Mouse (Mus musculus) forebrain, embryonic 12.5 days (tissue): ENCODE data around the gene Htr1b. TPM values are rescaled to one million over a fixed set of nuclear protein-coding genes. Genes with fewer than 3 reads are reported as not detected.
A peak's percentile ranks its signal among the peaks of the same experiment; 100 is the strongest.

ENCODE experiments used
- ATAC-seq: fragments of 200-750 bp; cut with Nextera tagmentation; 2 replicates; pipeline ENCODE4 v1.8.0; 2017; ENCODE audit warnings: moderate TSS enrichment; ENCODE audit not compliant: low FRiP score
- H3K27ac ChIP-seq: fragments of 300-500 bp; sonication (generic); 2 replicates; pipeline ENCODE4 v1.5.1; 2016; ENCODE audit warnings: mild to moderate bottlenecking
- H3K27me3 ChIP-seq: fragments of 300-500 bp; sonication (generic); 2 replicates; pipeline ENCODE4 v1.6.1; 2016; ENCODE audit warnings: mild to moderate bottlenecking
- H3K36me3 ChIP-seq: fragments of 300-500 bp; sonication (generic); replicated peaks from 2 replicates; pipeline ENCODE4 v1.6.1; 2016; ENCODE audit warnings: mild to moderate bottlenecking
- H3K4me1 ChIP-seq: fragments of 300-500 bp; sonication (generic); 2 replicates; pipeline ENCODE4 v1.6.1; 2016
- H3K4me2 ChIP-seq: fragments of 300-500 bp; sonication (generic); 2 replicates; pipeline ENCODE4 v1.6.1; 2016; ENCODE audit warnings: mild to moderate bottlenecking, moderate library complexity
- H3K4me3 ChIP-seq: fragments of 300-500 bp; sonication (generic); replicated peaks from 2 replicates; pipeline ENCODE4 v1.5.1; 2016; ENCODE audit warnings: mild to moderate bottlenecking
- H3K9ac ChIP-seq: fragments of 300-500 bp; sonication (generic); 2 replicates; pipeline ENCODE4 v1.6.1; 2016; ENCODE audit warnings: mild to moderate bottlenecking
- H3K9me3 ChIP-seq: fragments of 300-500 bp; sonication (generic); 2 replicates; pipeline ENCODE4 v1.6.1; 2016
- WGBS: fragments of 180-500 bp; shearing (Covaris S2); methylation state at CpG from one replicate; pipeline ENCODE4 v1.1.7; 2016; 5-methylcytosine and 5-hydroxymethylcytosine counted together
- polyA plus RNA-seq: library from polyadenylated mRNA; unstranded; fragments of >200 nt; fragmentation: Nextera tagmentation; extraction: Ambion mirVana; gene quantifications from 2 replicates; pipeline ENCODE4 v1.2.1, GENCODE M21; 2016

Gene Htr1b
- polyA plus RNA-seq, result 0.44 and 0.54 TPM in 2 replicates

DNA sequence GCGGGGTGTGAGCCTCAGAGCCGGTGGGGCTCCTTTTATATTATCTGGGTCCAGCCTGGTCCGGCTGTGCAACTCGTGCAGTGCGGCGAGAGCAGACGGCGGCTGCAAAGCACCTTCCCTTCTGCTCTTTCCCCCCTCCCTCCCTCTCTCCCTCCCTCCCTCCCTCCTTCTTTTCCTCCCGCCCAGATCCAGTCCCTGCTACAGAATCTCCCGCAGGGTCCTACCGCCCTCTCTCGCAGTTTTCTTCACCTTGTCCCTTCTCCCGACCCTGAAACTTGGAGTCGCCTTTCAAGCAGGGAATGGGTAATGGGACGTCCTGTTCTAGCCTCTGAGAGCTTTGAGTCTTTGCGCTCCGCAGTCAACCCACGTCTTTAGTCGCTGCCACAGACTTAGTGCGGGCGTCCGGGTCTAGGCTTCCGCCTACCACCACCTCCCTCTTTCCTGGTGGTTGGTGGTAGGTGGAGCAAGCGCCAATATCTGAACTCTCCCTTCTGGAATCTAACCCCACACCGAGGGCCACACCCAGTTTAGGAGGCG is at the start of gene Htr1b:
Gene Htr1b, minus strand, starts transcription at position 392 of the 537 bp plus-strand sequence.
- Histone ChIP-seq H3K27ac (no peak within 1 kb of the TSS), H3K4me3 (peak within 1 kb of the TSS; percentile 71), H3K9ac (peak within 1 kb of the TSS; percentile 63), H3K36me3 (no peaks in the 10 kb centered on the region), H3K27me3 (peaks cover 55% of the 10 kb centered on the region), H3K4me1 (peaks cover 26% of the 10 kb centered on the region), H3K9me3 (no peaks in the 10 kb centered on the region), H3K4me2 (peak within 1 kb of the TSS; percentile 100)
- peak; percentile 81 for ATAC-seq
- under 1% methylated on average over 23 of the region's 26 CpGs for WGBS

DNA sequence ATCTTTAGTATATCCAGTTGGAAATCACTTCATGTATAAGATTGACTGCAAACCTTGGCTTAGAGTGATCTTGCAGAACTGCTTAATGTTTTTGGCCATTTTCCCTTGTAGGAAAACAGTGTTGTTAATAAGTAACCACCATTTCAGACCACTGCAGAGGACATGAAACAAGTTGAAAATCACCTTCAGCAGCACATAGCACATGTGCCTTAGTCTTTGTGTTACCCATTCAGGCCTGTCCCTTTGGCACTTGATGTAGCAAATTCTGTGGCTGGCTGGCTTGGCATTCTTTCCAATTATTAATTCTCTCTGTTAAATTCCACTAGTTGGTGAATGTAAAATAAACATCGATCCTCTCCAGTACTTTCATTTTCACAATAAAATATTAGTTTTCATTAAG is 43.1 kb upstream of the Htr1b start:
- no peak for ATAC-seq
- no peaks in the 10 kb centered on the region for H3K9me3 ChIP-seq
- no peak overlapping the region for H3K27ac ChIP-seq
- H3K4me3 ChIP-seq, result no peak overlapping the region
- 100% methylated on average over 1 of the region's 1 CpGs for WGBS
- no peak overlapping the region for H3K4me2 ChIP-seq
- H3K36me3 ChIP-seq, result no peaks in the 10 kb centered on the region
- no peaks in the 10 kb centered on the region for H3K4me1 ChIP-seq
- H3K27me3 ChIP-seq, result no peaks in the 10 kb centered on the region
- H3K9ac ChIP-seq, result no peak overlapping the region

GRCm38 (mm10) chr9:81637486-81637885 is 3.9 kb upstream of the Htr1b start:
- Histone ChIP-seq H3K4me1 (peaks cover 16% of the 10 kb centered on the region), H3K27ac (no peak overlapping the region), H3K4me3 (no peak overlapping the region), H3K36me3 (no peaks in the 10 kb centered on the region), H3K9ac (no peak overlapping the region), H3K9me3 (no peaks in the 10 kb centered on the region), H3K27me3 (peaks cover 34% of the 10 kb centered on the region), H3K4me2 (no peak overlapping the region)
- 91% methylated on average over 1 of the region's 1 CpGs for WGBS
- no peak for ATAC-seq

DNA sequence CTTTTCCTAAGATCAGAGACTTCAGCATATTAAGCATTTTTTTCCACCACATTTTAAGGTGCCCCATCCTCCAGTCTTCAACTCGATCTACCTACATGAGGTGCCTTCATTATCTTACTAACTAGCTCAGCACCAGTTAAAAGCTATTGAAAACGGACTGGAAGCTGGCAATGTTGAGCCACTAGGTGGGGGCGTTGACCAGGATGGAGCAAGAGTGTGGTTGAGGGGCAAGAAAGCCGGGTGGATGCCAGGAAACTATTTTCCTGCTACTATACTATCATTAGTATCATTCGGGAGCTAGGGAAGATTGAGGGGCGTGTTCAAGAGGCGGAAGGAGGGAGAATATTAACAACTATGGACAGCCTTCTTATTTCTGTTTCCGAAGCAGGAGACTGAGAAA is 1.5 kb upstream of the Htr1b start:
- H3K27me3 ChIP-seq, result peaks cover 55% of the 10 kb centered on the region
- ATAC-seq, result no peak
- H3K4me2 ChIP-seq, result peak overlapping the region; percentile 17; the same call in 1 of the 2 replicates
- WGBS, result 11% methylated on average over 8 of the region's 8 CpGs
- no peak overlapping the region for H3K27ac ChIP-seq
- H3K9me3 ChIP-seq, result no peaks in the 10 kb centered on the region
- no peak overlapping the region for H3K4me3 ChIP-seq
- peaks cover 26% of the 10 kb centered on the region for H3K4me1 ChIP-seq
- H3K36me3 ChIP-seq, result no peaks in the 10 kb centered on the region
- H3K9ac ChIP-seq, result no peak overlapping the region

DNA sequence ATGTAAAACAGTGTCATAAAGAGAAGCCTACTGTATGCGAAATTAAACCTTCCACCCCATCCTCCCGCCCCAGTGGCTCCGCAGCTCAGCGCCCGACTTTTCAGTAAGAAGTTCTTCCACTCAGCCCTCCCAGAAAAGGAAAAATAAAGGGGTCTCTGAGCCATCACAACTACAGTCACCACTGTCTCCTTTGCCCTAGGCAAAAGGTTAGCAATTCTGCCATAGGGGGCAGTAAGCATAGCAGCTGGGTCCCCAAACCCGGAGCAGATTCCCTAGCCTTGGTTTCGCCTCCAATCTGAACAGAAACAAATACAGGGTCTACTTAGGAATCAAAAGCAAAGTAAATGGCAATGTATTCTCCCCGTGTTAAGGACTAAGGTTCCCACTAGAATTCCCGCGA is 535 bp upstream of the Htr1b start:
- no peak for ATAC-seq
- peak overlapping the region; percentile 100 for H3K4me2 ChIP-seq
- 2% methylated on average over 10 of the region's 10 CpGs for WGBS
- peaks cover 26% of the 10 kb centered on the region for H3K4me1 ChIP-seq
- no peaks in the 10 kb centered on the region for H3K9me3 ChIP-seq
- H3K27me3 ChIP-seq, result peaks cover 55% of the 10 kb centered on the region
- no peaks in the 10 kb centered on the region for H3K36me3 ChIP-seq
- H3K4me3 ChIP-seq, result peak overlapping the region; percentile 71
- H3K27ac ChIP-seq, result no peak overlapping the region
- H3K9ac ChIP-seq, result no peak overlapping the region

DNA sequence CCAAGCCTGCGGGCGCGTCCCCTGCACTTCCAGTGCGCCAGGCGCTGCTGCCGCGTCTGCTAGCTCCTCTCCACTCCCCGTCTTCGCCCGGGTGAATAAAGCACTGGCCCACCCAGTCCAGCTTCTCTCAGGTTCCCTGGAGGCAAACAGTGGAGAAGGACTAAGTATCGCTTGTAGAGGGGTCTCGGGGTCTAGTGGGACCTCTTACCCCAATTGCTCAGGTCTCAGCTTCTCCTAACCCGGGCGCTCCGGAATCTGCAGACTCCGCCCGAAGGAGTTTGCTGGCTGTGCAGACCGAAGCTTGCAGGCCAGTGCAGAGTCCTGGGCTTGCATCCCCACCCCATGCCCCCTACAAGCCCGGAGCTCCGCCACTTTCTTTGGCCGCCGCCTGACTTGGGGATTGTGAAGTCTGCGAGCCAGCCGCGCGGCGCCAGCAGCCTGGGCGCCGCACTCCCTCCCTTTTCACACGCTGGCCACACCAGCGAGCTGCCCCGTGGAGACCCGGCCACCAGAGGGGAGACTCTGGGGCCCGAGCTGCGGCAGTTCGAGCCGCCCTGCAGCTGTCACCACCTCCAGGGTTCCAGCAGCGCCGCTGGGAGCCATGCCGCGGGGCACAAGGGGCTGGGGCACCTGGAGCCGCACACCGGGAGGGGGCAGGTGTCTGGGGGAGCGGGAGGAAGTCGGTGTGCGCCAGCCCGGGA is 742 bp downstream of the Htr1b start:
- Histone ChIP-seq H3K4me3 (peak overlapping the region; percentile 71), H3K36me3 (no peaks in the 10 kb centered on the region), H3K4me2 (peak overlapping the region; percentile 100), H3K27me3 (peaks cover 55% of the 10 kb centered on the region), H3K9ac (peak overlapping the region; percentile 63), H3K9me3 (no peaks in the 10 kb centered on the region), H3K27ac (no peak overlapping the region), H3K4me1 (peaks cover 26% of the 10 kb centered on the region)
- ATAC-seq, result peak; percentile 71
- under 1% methylated on average over 46 of the region's 47 CpGs for WGBS

GRCm38 (mm10) chr9:81632191-81632735 is 1.4 kb downstream of the Htr1b start:
- H3K9ac ChIP-seq, result peak overlapping the region; percentile 63; the same call in 1 of the 2 replicates
- no peak overlapping the region for H3K27ac ChIP-seq
- peak overlapping the region; percentile 71 for H3K4me3 ChIP-seq
- H3K9me3 ChIP-seq, result no peaks in the 10 kb centered on the region
- peaks cover 57% of the 10 kb centered on the region for H3K27me3 ChIP-seq
- H3K36me3 ChIP-seq, result no peaks in the 10 kb centered on the region
- H3K4me2 ChIP-seq, result peak overlapping the region; percentile 100
- peak; percentile 12 for ATAC-seq
- peaks cover 26% of the 10 kb centered on the region for H3K4me1 ChIP-seq
- under 1% methylated on average over 31 of the region's 31 CpGs for WGBS

GRCm38 (mm10) chr9:81631581-81632091 is 2.0 kb downstream of the Htr1b start:
- 0 out of 2 replicates have a peak, but pooled peaks have one; percentile 10 for ATAC-seq
- peaks cover 58% of the 10 kb centered on the region for H3K27me3 ChIP-seq

DNA sequence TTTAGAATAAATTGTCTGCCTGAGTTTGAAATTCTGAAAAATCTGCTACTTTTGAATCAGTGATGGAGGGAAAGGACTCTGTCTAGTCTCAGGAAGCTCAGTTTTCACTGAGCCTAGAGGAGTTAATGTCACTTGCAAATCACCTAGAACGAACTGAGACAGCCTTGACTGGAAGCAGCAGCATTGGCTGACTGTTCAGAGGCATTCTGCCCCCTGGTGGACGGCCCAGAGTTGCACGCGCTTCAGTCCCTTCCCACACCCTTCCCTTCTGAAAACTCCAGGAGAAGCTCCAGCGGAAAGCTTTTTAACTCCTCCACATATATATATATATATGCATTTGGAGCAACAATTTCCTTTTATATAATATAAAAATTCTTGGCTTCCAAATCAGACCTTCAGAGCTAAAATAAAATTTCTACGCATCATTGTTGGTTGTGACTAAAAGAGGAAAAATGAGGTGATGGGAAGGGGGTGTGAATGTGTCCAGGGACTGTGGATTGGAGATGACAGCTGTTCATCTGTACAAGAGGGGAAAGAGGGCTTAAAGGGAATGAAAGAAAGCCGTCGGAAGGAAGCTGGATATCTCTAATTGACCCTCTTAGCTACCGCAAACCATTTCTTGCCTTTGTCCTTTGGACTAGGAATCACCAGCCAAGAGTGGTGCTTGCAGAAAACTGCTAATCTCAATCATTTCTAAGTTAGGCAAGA is 6.6 kb downstream of the Htr1b start:
- peak; percentile 82; the same call in 1 of the 2 replicates for ATAC-seq
- H3K27me3 ChIP-seq, result peaks cover 20% of the 10 kb centered on the region
- no peaks in the 10 kb centered on the region for H3K9me3 ChIP-seq
- no peak overlapping the region for H3K9ac ChIP-seq
- no peaks in the 10 kb centered on the region for H3K36me3 ChIP-seq
- 34% methylated on average over 9 of the region's 9 CpGs for WGBS
- H3K4me3 ChIP-seq, result no peak overlapping the region
- H3K4me2 ChIP-seq, result no peak overlapping the region
- no peak overlapping the region for H3K27ac ChIP-seq
- H3K4me1 ChIP-seq, result peaks cover 13% of the 10 kb centered on the region

More at GRCm38 (mm10) chr9:81631581-81632091, 2.0 kb downstream of the Htr1b start:
- H3K9me3 ChIP-seq, result no peaks in the 10 kb centered on the region
- H3K9ac ChIP-seq, result no peak overlapping the region
- no peak overlapping the region for H3K27ac ChIP-seq
- H3K36me3 ChIP-seq, result no peaks in the 10 kb centered on the region
- peak overlapping the region; percentile 71 for H3K4me3 ChIP-seq
- 4% methylated on average over 27 of the region's 27 CpGs for WGBS
- peaks cover 26% of the 10 kb centered on the region for H3K4me1 ChIP-seq
- H3K4me2 ChIP-seq, result peak overlapping the region; percentile 100

DNA sequence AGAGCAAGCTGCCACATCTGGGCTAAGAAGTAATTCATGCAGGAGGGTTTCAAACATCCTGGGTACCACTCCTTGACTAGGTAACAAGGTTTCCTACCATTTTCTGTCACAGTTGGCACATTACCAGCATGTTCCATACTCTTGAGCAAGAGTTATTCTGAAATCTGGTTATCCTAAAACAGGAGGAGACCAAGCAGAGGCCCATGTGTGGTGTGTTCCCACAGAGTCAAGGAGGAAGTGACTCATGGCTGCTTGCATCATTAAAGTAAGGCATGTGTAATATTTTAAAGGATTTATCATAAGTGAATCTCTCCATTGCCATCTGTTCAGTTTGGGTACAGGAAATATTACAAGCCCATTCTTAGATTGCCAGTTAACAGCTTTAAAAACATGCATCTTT is 7.7 kb downstream of the Htr1b start:
- H3K9ac ChIP-seq, result no peak overlapping the region

DNA sequence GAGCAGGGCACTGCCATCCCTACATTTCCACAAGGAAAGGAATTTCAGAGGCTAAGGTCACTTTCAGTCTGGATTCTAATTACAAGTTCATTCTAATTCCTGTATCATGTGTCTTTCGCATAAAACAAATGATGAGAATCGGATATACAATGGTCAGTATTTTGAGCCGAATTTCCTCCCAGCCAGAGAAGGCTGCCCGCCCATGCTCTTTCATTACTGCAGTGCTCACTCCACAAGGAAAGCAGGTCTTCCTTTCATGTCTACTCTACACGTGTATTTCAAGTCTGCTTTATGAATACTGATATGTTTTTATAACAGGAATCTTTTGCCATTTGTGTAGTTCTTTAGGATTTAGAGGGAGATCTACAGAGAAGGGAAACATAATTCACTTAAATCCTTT is 10.8 kb downstream of the Htr1b start:
- Histone ChIP-seq H3K4me2 (no peak overlapping the region), H3K27ac (no peak overlapping the region), H3K9ac (no peak overlapping the region), H3K9me3 (no peaks in the 10 kb centered on the region), H3K4me1 (0 out of 2 replicates have a peak, but pooled peaks cover 7% of the 10 kb centered on the region), H3K36me3 (no peaks in the 10 kb centered on the region), H3K27me3 (0 out of 2 replicates have a peak, but pooled peaks cover 3% of the 10 kb centered on the region), H3K4me3 (no peak overlapping the region)
- 25% methylated on average over 5 of the region's 5 CpGs for WGBS
- no peak for ATAC-seq

More for the DNA sequence above, 7.7 kb downstream of the Htr1b start:
- Histone ChIP-seq H3K4me1 (0 out of 2 replicates have a peak, but pooled peaks cover 7% of the 10 kb centered on the region), H3K4me3 (no peak overlapping the region), H3K9me3 (no peaks in the 10 kb centered on the region), H3K27ac (no peak overlapping the region), H3K36me3 (no peaks in the 10 kb centered on the region), H3K27me3 (peaks cover 8% of the 10 kb centered on the region), H3K4me2 (no peak overlapping the region)
- no peak for ATAC-seq

DNA sequence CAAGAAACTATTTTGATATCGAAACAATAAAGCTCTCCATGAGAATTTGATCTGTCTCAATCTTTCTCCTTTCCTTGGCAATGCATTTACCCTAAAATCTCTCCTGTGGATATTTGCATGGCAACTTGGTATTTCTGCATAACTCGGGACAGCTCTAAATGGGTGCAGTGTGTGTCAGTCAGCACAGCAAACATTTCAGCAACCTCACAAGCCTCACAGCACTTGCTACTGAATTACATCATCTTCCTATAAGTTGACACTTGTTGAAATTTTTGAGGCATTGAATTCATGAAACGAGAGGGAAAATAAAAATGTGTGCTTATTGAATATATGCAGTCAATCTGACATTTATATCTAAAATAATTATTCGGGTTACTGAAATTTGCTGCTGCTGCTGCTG is 22.6 kb downstream of the Htr1b start:
- H3K4me2 ChIP-seq, result no peak overlapping the region
- H3K9me3 ChIP-seq, result no peaks in the 10 kb centered on the region
- no peak overlapping the region for H3K9ac ChIP-seq
- no peak overlapping the region for H3K27ac ChIP-seq
- no peak overlapping the region for H3K4me3 ChIP-seq
- H3K36me3 ChIP-seq, result no peaks in the 10 kb centered on the region
- H3K27me3 ChIP-seq, result no peaks in the 10 kb centered on the region
- ATAC-seq, result no peak
- H3K4me1 ChIP-seq, result no peaks in the 10 kb centered on the region
- WGBS, result 88% methylated on average over 4 of the region's 4 CpGs
